Mouse (Mus musculus) frontal cortex, postnatal 36 days (tissue): Measurements from ENCODE around the gene Arel1.

Source experiments
- DNase-seq, 2 experiments: peaks; one replicate each; pipeline ENCODE4 v3.0.0; 2022; ENCODE audit warnings: low spot score in 2 of 2

The Arel1 gene

GRCm38 (mm10) chr12:84907024-84907626, 63.6 kb downstream of the Arel1 start:
- DNase-seq = no peak

GRCm38 (mm10) chr12:84904399-84904798, 66.3 kb downstream of the Arel1 start:
- no peak for DNase-seq

DNA sequence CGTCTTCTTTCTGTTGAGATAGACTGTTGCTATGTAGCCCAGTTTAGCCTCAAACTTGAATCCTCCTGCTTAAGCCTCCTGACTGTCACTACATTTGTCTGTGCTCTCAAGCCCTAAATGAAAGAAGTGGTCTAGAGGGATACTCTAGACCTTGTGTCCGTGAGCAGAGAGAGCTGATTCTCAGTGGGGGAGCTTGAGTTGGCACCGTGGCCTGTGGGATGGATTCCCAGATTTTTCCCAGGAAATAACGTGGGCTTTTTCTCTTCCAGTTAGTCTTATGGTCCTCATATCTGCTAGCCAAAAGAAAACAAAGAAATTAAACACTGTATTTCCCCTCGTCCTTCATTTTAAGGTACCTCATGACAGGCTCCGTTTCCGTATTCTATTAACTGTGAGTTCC, 70.4 kb downstream of the Arel1 start:
- no peak for DNase-seq

- DNase-seq = no peak
Measured at GRCm38 (mm10) chr12:84897322-84897721, 73.4 kb downstream of the Arel1 start.

DNA sequence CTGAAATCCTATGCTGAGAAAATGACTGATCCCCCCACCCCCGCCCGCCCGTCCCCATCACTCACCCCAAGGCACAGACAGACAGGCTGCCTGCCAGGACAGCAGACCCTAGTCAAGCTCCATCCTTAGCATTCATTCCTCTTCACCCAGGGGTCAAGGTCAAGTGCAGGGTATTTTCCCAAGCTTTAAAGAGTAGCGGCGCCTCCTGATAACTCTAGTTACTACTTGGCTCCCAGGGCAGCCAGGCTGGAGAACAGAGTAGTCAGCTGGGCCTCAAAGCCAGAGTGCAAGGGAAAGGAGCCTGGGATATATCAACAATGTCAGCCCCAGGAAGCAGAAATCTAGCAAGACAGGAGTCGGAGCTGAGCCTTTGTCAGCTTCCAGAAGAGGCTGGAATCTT, 74.5 kb downstream of the Arel1 start:
- no peak for DNase-seq

GRCm38 (mm10) chr12:84893648-84894628, 76.8 kb downstream of the Arel1 start:
- DNase-seq = no peak

- no peak for DNase-seq
Measured at GRCm38 (mm10) chr12:84890289-84890688, 80.4 kb downstream of the Arel1 start.

DNA sequence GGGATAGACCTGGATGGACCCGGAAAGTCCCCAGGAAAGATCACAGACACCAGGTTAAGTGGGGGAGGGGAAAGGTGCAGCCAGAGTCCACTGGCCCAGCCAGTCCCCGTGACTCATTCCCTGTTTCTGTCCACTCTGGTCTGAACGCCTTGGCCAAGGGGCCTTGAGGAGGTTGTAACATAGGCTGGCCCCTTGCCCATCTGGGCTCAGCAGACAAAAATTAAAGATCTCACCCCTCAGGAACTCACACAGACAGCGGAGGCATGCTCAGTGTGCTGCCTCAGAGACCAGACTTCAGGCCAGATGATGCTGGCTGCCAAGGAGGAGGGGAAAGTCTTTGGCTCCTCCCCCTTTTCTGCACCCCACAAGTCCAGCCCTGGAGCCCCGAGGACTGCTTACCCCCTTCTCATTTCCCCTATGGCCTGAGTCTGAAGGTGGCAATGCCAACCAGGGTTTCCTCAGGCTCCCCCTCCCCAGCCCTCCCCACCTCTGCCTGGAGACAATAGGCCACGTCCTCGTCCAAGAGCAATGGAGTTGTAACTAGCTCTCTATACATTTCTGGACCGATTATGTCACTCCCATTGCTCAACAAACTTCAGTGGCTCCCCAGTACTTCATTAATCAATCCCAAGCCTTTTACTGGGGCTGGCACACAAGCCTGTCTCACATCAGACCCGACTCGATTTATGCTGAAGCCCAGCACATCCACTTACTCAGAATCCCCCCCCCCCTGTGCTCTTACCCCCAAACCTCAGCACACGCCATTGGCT, 85.4 kb downstream of the Arel1 start:
- DNase-seq = no peak

- DNase-seq = no peak
Measured at GRCm38 (mm10) chr12:84884423-84885076, 86.2 kb downstream of the Arel1 start.

DNA sequence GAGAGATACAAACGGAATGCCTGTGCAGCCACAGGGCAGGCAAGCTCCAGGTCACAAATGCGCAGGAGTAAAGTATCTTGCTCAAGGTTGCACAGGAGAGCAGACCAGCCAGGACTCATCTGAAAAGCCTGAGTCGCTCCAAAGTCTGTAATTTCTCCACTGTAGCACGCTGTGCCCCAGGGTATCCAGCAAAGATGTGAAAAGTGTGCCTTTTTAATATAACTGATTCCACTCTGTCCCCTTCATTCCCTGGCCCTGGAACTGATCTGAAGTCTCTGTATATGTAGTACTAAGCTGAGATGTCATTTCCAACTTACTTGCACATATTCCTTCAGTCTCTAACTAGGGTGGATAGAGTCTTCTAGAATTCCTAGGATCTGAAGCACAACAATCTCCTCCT, 87.9 kb downstream of the Arel1 start:
- DNase-seq = no peak

- no peak for DNase-seq
Measured at GRCm38 (mm10) chr12:84880091-84880490, 90.6 kb downstream of the Arel1 start.

DNA sequence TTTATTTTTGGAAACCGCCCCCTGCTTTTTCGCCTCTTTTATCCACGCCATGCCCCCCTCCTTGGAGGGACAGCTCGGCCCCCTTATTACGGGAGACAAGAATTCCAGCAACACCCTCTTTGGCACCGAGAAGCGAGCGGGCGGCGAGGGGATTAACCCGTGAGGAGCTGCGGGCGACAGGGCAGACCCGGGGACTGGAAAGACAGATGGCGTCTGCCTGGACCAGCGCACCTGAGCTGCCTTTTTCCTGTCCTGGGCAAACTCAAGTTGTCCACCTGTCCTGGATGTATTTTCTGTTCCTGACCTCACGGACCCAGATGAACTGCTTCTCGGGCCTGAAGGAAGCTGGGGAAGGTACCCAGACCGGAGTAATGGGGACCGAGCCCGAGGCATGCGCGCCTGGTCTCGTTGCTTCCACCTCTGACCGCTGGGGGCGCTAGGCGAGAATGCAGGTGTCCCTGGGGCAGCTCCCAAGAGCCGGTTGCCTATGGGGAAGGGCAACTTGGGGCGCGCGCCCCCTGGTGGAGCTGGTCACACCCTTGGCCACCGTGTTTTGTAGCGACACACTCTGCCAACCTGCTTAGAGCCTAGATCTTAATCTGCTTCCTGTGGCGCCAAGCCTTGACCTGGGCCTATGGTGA, 94.1 kb downstream of the Arel1 start, which contains the start of gene Ltbp2:
Gene Ltbp2, minus strand, starts transcription at position 52 of the 641 bp plus-strand sequence.
- DNase-seq = peak; percentile 55 to 66

- no peak for DNase-seq
Measured at GRCm38 (mm10) chr12:84875761-84876480, 94.8 kb downstream of the Arel1 start.

- no peak for DNase-seq
Measured at GRCm38 (mm10) chr12:84873434-84873833, 97.3 kb downstream of the Arel1 start.

- no peak for DNase-seq
Measured at GRCm38 (mm10) chr12:84872310-84872709, 98.4 kb downstream of the Arel1 start.
